In the genomic region with DNA sequence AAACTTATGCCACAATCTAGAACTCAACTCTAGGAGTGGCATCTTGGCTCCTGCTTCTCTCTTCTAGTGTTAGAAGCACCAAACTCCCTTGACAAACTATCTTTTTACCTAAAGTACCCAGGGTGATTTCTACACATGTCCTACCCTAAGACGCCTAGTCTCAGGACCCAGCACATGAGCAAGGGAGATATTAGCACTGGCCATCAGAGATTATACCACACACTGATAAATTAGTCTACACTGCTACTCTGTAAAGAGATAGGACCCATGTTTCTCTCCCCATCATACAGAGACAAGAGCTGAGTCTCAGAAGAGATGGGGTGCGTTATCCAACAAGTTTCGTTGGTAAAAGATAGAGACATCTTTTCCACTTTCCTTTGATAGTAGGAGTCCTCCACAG, we compare ENCODE assay signal across 17 mouse cellular contexts.
"Had no signal": no experiment of that assay in that cellular context is flagged by ENCODE, and none has a peak within 500 bp of the region (broad histone marks: within the 10 kb centered on the region; RNA-seq: fewer than 3 reads in every experiment).

No protein-coding gene starts in this region.

- H3K9me3 ChIP-seq: intestine, embryonic 15.5 days; kidney, embryonic 15.5 days; limb, embryonic 12.5 days; limb, embryonic 15.5 days; megakaryocyte, embryonic 14.5 days had no signal

- ATAC-seq: intestine, embryonic 15.5 days had no signal

- H3K4me1 ChIP-seq: intestine, embryonic 15.5 days; limb, embryonic 15.5 days had no signal

- H3K27ac ChIP-seq: intestine, embryonic 15.5 days; kidney, embryonic 15.5 days; left cerebral cortex, adult 2 months; limb, embryonic 12.5 days; limb, embryonic 15.5 days; macrophage had no signal

- H3K27me3 ChIP-seq: intestine, embryonic 15.5 days; kidney, embryonic 15.5 days; limb, embryonic 12.5 days; limb, embryonic 15.5 days; megakaryocyte, embryonic 14.5 days had no signal

- H3K4me2 ChIP-seq: intestine, embryonic 15.5 days; kidney, embryonic 15.5 days; limb, embryonic 12.5 days; limb, embryonic 15.5 days; midbrain, embryonic 11.5 days had no signal

- H3K4me3 ChIP-seq: intestine, embryonic 15.5 days; kidney, embryonic 15.5 days; left cerebral cortex, adult 2 months; limb, embryonic 12.5 days; limb, embryonic 15.5 days; megakaryocyte, embryonic 14.5 days had no signal

- DNase-seq: kidney, adult 11 months; kidney, adult 8-10 months; kidney, postnatal 10 days; kidney, postnatal 36 days; layer of hippocampus, postnatal 36 days; left cerebral cortex, postnatal 4 days; lung, adult 2 months; lung, postnatal 14 days; midbrain, embryonic 14.5 days had no signal

- H3K9ac ChIP-seq: intestine, embryonic 15.5 days; kidney, embryonic 15.5 days; limb, embryonic 12.5 days; limb, embryonic 15.5 days had no signal

- H3K36me3 ChIP-seq: intestine, embryonic 15.5 days; kidney, embryonic 15.5 days; limb, embryonic 12.5 days; limb, embryonic 15.5 days had no signal
